Mouse (Mus musculus): ENCODE measurements around the gene Map2k5. TPM values are rescaled to one million over a fixed set of nuclear protein-coding genes. Genes with fewer than 3 reads are reported as not detected.

The Map2k5 gene
- 10 to 100 TPM; 21.8 to 27.1 TPM for total RNA-seq (2021)
- long read RNA-seq, experiment 1, transcript Map2k5-201 (22 exons, 2,310 nt) = major isoform, 14 of 29 reads
- long read RNA-seq, experiment 1, partial matches to known transcripts = 2 of 29 reads
- long read RNA-seq, experiment 1, other reads (novel, unspliced or antisense) = 13 of 29 reads
- long read RNA-seq, experiment 2, transcript Map2k5-201 (22 exons, 2,310 nt) = major isoform, 27 of 44 reads
- long read RNA-seq, experiment 2, partial matches to known transcripts = 1 of 44 reads
- long read RNA-seq, experiment 2, other reads (novel, unspliced or antisense) = 15 of 44 reads

DNA sequence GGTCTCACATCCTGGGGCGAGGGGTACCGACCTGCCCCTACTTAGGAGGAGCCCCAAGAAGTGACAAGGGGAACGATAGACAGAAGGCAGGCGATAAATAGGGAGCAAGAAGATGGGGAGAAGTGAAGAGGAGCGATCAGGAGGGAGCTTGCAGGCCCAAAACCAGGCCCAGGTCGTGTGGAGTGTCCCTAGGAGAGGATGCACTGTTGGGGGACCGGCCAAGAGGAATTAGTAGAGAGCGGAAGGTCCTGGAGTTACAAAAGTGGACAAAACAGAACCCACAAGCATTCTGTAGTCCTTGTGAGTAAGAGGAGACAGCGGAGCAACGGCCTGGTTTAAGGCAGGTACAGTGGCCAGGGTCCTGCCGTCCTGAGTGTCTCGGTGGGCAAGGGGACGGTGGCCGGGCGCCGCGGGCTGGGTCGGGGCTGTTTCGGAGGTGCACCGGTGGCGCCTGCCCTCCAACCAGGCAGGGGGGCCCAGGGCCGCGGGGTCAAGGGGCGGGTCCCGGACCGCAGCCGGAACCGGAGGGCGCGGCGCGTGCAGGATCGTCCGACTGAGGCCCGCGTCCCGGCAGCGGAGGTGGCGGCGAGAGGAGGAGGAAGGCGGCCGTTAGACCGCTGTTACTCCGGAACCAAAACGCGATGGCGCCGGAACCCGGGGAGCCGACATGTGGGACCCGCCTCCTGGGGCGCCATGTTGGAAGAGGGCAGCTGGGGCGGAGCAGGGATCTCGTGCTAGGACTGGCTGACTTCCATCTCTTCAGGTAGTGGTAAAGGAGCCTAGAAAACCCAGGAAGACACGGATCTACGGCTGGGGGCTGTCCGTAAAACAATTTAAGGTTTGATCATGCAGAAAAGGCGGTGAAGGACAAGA is at the start of gene Map2k5:
TSS of gene Map2k5 (minus strand) at position 633 of the 873 bp plus-strand sequence.
- peak; percentile 82 to 91 for DNase-seq (ENCODE audit: low spot score in 2 of 2)

GRCm38 (mm10) chr9:63421096-63421736 is 43.5 kb upstream of the Map2k5 start:
- no peak for DNase-seq (ENCODE audit: low spot score in 2 of 2)

DNA sequence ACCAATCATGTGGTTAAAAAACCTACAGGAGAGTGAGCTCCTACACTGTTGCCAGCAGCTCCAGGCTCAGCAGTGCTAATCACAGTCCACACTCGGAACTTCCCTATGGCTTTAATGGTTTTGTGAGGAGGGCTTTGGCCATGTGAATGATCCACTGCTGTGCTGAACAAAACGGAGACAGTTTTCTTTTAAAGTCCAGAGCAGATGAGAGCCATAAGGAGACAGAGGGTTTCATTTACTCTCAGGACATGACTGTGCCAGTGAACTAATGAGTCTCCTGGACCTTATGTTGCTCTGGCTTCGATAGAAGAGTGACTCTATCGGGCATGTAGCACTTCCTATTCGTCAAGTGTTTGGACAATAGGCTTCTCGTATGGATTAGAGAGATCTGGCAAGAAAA is 42.7 kb upstream of the Map2k5 start:
- no peak for DNase-seq (ENCODE audit: low spot score in 2 of 2)

DNA sequence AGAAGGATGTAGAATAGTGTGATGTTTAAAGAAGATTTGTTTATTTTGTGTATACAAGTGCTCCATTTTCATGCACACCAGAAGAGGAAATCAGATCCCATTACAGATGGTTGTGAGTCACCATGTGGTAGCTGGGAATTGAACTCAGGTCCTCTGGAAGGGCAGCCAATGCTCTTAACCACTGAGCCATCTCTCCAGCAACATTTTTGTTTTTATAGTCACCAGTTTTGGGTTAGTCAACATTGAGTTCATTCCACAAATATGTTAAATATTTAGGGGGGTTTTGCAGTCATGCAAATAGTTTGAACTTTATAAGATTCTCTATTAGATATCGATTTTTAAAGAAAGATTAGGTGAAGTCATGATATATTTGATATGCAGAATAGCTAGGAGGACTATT is 22.5 kb upstream of the Map2k5 start:
- no peak for DNase-seq (ENCODE audit: low spot score in 2 of 2)

DNA sequence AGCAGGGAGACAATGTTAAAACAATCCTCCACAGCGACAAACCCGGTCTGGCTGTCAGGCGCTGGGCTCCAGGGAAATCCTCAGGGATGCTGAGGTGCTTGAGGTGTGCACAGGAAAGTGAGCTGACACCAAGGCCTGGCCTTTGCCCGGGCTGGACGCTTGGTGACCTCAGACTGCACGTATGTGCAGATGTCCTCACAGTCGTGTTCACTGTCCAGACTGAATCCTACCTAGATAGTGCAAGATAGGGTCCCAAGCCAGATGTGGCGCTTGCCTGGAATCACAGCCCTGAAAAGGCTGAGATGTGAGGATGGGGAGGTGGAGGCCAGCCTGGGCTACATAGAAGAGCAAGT is 21.7 kb upstream of the Map2k5 start:
- peak in 1 of 2 experiments; percentile 10 for DNase-seq (ENCODE audit: low spot score in 2 of 2)

DNA sequence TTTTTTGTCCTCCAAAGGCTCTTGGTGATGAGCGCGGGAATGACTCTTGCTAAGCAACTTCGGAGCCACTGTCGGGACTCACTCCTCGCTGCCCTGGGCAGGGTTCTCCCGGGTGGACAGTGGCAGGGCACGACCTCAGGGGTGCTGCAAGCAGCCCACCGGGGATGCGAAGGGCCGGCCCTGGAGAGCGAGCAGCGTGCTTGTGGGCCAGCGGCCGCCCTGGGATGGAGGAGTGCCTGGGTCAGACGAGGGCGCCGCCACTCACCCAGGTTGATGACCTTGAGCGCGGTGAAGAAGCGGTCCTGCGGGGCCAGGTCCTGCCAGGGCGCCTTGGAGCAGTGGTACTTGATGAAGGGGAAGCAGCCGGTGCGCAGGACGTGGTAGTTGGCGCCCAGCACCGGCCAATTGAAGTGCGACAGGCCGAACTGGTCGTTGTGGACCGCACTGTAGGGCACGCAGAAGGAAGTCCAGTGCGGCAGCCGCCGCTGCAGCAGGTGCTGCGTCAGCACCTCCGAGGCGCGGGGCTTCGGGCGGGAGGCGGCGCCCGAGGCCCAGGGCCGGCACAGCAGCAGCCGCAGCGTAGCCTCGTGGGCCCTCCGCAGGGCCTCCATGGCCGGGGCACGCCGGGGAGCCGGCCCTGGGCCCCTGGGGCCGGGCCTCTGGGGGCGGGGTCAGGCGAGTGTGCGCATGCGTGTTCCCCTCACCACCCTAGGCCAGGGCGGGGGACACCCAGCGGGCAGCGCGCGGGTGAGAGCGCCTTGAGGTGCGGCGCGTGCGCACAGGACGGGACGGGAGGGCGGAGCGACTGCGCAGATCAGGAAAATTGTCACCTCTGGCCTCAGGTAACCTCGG is 21.1 kb upstream of the Map2k5 start, which contains the start of gene 2300009A05Rik:
TSS of gene 2300009A05Rik (minus strand) at position 636 of the 852 bp plus-strand sequence.
- peak; percentile 91 to 93 for DNase-seq (ENCODE audit: low spot score in 2 of 2)

DNA sequence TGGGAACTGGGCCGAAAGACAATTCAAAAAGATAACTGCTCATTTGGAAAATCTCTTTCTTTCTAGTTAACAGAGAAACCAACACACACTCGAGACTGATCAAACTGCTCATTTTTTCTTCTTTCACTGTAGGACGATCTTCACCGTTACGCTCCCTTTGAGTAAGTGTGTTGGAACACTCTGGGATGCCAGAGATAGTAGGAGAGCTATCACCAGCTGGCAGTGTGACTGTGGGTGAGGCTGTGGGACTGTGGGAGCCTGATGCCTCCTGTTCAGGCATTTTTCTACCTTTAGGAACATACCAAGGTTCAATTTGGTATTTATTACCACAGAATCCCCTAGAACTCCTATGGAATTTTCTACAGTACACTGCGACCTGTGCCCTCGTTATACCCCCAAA is 17.9 kb upstream of the Map2k5 start:
- DNase-seq (ENCODE audit: low spot score in 2 of 2) = no peak

DNA sequence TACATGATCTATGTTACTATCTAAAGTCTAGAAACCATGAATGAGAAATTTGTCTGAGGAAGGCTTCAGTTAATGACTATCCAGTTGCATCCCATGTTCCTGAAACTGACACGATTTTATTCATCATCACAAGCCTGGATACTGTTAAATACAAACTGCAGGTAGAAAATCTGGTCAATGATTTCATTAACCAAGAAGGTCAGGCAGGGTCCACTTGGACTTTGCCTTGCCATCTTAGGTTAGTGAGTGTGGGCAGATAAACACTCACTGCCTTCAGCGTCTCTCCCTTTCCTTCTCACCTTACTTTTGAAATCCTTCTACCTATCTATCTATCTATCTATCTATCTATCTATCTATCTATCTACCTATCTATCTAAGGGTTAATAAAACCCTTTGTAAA is 13.6 kb upstream of the Map2k5 start:
- no peak for DNase-seq (ENCODE audit: low spot score in 2 of 2)

DNA sequence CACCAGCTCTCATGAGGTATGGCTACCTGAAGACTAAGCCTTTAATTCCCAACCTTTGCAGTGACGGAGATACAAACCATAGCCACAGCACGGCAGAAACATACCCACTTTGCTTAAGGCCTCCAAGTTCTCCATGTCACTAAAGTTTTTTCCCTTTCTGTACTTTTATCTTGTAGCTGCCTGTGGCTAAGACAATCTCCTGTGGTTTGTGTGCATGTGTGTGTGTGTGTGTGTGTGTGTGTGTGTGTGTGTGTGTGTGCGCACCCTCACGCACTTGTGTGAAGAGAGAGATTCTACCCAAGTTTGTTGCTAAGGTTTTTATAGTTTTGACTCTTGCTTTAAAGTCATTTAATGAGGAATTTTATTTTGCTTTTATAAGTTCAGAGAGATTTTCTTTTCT is 5.1 kb upstream of the Map2k5 start:
- no peak for DNase-seq (ENCODE audit: low spot score in 2 of 2)

DNA sequence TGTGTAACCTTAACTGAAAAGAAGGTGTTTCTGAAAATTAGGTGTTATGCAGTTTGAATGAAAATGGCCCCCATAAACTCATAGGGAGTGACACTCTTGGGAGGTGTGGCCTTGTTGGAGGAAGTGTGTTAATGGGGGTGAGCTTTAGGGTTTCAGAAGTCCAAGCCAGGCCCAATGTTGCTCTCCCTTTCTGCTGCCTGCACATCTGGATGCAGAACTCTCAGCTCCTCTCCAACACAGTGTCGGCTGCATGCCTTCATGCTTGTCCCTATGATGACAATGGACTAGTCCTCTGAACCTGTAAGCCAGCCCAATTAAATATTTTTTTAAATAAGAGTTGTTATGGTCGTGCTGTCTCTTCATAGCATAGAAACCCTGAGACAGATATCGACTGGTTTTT is 2.6 kb upstream of the Map2k5 start:
- DNase-seq (ENCODE audit: low spot score in 2 of 2) = no peak

- no peak for DNase-seq (ENCODE audit: low spot score in 2 of 2)
These were observed 472 bp upstream of the Map2k5 start for GRCm38 (mm10) chr9:63378174-63378573.

DNA sequence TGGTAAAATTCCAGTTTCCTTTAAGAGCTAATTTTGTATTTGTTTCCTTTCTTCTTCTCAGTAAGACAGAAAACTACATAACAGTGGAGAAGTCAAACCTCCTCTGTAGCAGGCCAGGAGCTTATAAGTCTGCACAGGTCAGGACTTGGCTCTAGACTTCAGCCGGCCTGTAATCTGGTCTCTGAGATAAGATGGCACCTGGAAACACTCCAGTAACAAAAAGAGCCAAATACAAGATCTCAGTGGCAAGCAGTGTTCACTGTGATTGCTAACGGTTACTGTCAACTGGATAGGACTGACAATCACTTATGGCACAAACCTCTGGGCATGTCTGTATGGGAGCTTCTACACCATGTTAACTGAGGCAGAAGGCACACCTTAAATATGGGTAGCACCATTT is 4.4 kb downstream of the Map2k5 start:
- DNase-seq (ENCODE audit: low spot score in 2 of 2) = no peak

DNA sequence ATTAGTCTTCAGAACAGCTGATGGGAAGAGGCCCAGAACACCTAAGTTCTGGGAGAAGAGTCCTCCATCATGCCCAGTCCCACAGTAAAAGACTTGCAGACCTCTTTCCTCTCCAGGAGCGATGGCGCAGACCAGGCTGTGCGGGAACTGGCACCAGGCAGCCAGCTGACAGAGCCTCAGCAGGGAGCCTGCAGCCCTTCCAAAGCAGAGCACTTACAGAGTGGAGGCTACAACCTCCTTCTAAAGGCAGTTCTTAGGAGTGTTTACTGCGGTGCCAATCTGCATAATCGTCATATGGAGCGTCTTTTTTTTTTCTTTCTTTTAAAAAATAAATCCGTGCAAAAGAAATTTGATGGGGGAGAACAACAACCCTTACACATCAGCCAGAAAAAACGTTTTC is 5.2 kb downstream of the Map2k5 start:
- no peak for DNase-seq (ENCODE audit: low spot score in 2 of 2)

DNA sequence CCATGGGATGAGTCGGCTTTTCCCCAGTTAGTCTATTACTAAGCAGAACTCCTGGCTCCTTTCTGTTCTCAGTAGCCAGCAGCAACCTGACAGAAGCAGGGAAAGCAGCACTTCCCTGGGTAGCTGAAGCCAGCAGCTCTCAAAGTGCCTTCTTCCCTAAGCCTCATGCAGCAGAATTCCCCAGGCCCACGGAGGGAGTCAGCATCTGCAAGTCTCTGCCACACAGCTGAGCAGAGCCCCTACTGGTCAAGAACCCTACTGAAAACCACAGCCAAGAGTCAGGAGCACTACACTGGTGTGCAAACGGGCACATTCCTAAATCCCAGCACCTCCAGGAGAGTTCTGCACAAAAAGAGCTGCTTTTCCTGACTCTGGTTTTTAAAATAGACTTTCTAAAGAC is 17.3 kb downstream of the Map2k5 start:
- DNase-seq (ENCODE audit: low spot score in 2 of 2) = no peak

DNA sequence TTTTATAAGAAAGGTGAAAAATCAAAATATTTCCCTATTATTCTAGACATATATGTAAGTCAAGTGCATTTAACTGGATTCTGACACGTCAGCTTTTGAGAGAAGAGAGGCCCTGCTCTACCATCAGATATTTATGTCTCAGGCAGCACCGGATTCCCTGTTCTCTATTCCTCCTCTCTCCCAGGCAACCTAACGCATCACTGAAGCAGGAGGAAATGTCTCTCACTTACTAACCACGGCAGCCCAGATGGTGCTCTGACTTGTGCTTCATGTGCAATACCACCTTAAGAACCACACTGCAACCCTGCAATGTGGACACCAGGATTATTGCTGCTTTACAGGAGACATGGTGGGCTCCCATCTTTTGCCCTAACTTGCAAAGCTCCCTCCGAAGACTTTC is 18.7 kb downstream of the Map2k5 start:
- no peak for DNase-seq (ENCODE audit: low spot score in 2 of 2)

DNA sequence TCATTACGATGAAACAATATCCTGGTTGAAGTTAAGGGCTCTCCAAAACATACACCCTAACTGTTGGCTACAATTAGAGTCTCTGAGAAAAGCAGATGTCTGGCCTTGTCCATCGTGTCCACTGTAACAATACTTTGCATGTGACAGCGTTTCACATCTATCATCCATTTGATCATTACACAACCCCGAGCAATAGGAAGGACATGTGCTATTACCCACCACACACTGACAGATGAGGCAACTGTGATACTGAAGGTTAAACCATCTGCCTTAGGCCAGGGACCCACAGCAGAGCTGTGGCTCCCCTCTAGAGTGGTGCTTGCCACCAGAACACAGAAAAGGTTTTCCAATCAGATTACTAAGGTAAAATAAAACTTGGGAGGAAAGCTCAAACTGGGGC is 21.0 kb downstream of the Map2k5 start:
- DNase-seq (ENCODE audit: low spot score in 2 of 2) = no peak

GRCm38 (mm10) chr9:63356278-63356677 is 21.4 kb downstream of the Map2k5 start:
- no peak for DNase-seq (ENCODE audit: low spot score in 2 of 2)

- no peak for DNase-seq (ENCODE audit: low spot score in 2 of 2)
These were observed 23.5 kb downstream of the Map2k5 start for GRCm38 (mm10) chr9:63354168-63354567.

DNA sequence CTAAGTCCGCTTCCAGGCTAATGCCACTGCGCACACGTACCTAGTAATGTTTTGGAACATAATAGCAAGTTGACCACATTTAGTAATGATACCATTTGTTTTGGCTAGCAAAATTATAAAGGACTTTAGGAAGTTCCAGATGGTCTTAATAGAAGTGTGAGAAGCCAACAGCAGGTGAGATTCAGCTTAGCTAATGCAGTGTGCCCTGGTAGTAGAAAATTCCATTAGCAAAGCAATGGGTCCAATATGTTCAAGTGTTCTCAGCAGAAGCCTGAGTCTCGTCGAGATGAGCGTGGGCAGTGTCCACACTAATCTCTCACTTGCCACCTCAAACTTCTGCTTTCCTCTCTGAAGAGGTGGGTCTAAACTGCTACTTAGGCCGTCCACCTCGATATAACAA is 27.7 kb downstream of the Map2k5 start:
- DNase-seq (ENCODE audit: low spot score in 2 of 2) = no peak

- DNase-seq (ENCODE audit: low spot score in 2 of 2) = no peak
These were observed 28.5 kb downstream of the Map2k5 start for GRCm38 (mm10) chr9:63349241-63349640.

DNA sequence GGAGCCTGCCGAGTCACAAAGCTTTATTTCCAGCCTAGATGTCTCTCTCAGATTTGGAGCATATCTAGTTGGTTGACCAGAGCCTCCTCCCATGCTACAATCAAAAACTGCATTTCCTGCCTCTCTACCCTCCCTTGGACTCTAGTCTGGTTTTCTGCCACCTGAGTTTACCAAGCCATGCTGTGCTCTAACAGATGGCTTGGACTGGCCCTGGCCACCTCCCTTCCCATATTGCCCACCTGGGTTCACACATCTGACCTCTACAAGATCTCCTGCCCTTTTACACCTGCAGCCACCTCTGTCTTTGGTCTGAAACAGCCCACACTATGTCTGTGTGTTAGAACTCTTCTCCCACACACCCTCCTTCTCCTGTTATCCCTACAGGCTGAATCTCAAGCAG is 29.6 kb downstream of the Map2k5 start:
- DNase-seq (ENCODE audit: low spot score in 2 of 2) = no peak
